Mouse (Mus musculus) testis, postnatal 14 days (tissue): ENCODE results near the gene Rgl2.

Experiments
- DNase-seq: peaks from one replicate; pipeline ENCODE4 v3.0.0; 2021; ENCODE audit warnings: low spot score

Rgl2 gene

GRCm38 (mm10) chr17:33921361-33921760, 8.0 kb upstream of the Rgl2 start:
- DNase-seq = no peak

GRCm38 (mm10) chr17:33924577-33925283, 4.6 kb upstream of the Rgl2 start:
- DNase-seq = no peak

- DNase-seq = no peak
Measured at GRCm38 (mm10) chr17:33925406-33926116, 3.8 kb upstream of the Rgl2 start.

- DNase-seq = no peak
Measured at GRCm38 (mm10) chr17:33926207-33926932, 3.0 kb upstream of the Rgl2 start.

GRCm38 (mm10) chr17:33928251-33928947, 944 bp upstream of the Rgl2 start:
- no peak for DNase-seq

- DNase-seq = no peak
Measured at GRCm38 (mm10) chr17:33930280-33931158, 1.2 kb downstream of the Rgl2 start.

GRCm38 (mm10) chr17:33931159-33931866, 2.0 kb downstream of the Rgl2 start:
- no peak for DNase-seq

- no peak for DNase-seq
Measured at GRCm38 (mm10) chr17:33931947-33932346, 2.6 kb downstream of the Rgl2 start.

GRCm38 (mm10) chr17:33932448-33932847, 3.1 kb downstream of the Rgl2 start:
- DNase-seq = no peak

- DNase-seq = no peak
Measured at GRCm38 (mm10) chr17:33932970-33933369, 3.6 kb downstream of the Rgl2 start.

GRCm38 (mm10) chr17:33935422-33936055, 6.2 kb downstream of the Rgl2 start:
- no peak for DNase-seq

- DNase-seq = no peak
Measured at GRCm38 (mm10) chr17:33936993-33937392, 7.7 kb downstream of the Rgl2 start.

GRCm38 (mm10) chr17:33938783-33939182, 9.4 kb downstream of the Rgl2 start:
- DNase-seq = no peak

GRCm38 (mm10) chr17:33940206-33940805, 11.0 kb downstream of the Rgl2 start, which contains the start of the genes Pfdn6 and Wdr46:
TSS of gene Pfdn6 (minus strand) at chr17:33940343.
TSS of gene Wdr46 (plus strand) at chr17:33940660.
- DNase-seq = peak; percentile 88

GRCm38 (mm10) chr17:33940981-33941380, 11.6 kb downstream of the Rgl2 start:
- DNase-seq = no peak

GRCm38 (mm10) chr17:33941381-33941780, 12.0 kb downstream of the Rgl2 start:
- no peak for DNase-seq

GRCm38 (mm10) chr17:33943454-33943853, 14.1 kb downstream of the Rgl2 start:
- no peak for DNase-seq

GRCm38 (mm10) chr17:33947430-33948089, 18.2 kb downstream of the Rgl2 start:
- no peak for DNase-seq
